Mouse (Mus musculus): ENCODE results near the gene Fry. TPM values are rescaled to one million over a fixed set of nuclear protein-coding genes. Genes with fewer than 3 reads are reported as not detected.

Gene Fry
- polyA plus RNA-seq, 1 experiment from 2014 or later = 2.5 TPM

- Histone ChIP-seq H3K27me3 (no peaks in the 10 kb centered on the region), H3K27ac (replicated peaks) (no peak overlapping the region), H3K36me3 (replicated peaks) (peaks cover 22% of the 10 kb centered on the region), H3K4me1 (replicated peaks) (no peaks in the 10 kb centered on the region), H3K9me3 (replicated peaks) (peaks cover 4% of the 10 kb centered on the region; the same call in 1 of the 2 replicates), H3K9ac (no peak overlapping the region), H3K4me3 (replicated peaks) (no peak overlapping the region), H3K4me2 (no peak overlapping the region)
- no peak for ATAC-seq (ENCODE audit: insufficient read depth)
- WGBS (ENCODE audit: insufficient replicate concordance) = 66% methylated on average over 4 of the region's 4 CpGs
These were observed 335.0 kb downstream of the Fry start for GRCm38 (mm10) chr5:150453490-150453889.

- Histone ChIP-seq H3K4me1 (replicated peaks) (no peaks in the 10 kb centered on the region), H3K27ac (replicated peaks) (no peak overlapping the region), H3K4me3 (replicated peaks) (no peak overlapping the region), H3K27me3 (no peaks in the 10 kb centered on the region), H3K9ac (no peak overlapping the region), H3K9me3 (replicated peaks) (peaks cover 4% of the 10 kb centered on the region; the same call in 1 of the 2 replicates), H3K4me2 (no peak overlapping the region), H3K36me3 (replicated peaks) (peaks cover 19% of the 10 kb centered on the region)
- no peak for ATAC-seq (ENCODE audit: insufficient read depth)
- 76% methylated on average over 17 of the region's 17 CpGs for WGBS (ENCODE audit: insufficient replicate concordance)
These were observed 338.9 kb downstream of the Fry start for GRCm38 (mm10) chr5:150457165-150457903.

GRCm38 (mm10) chr5:150457904-150458739, 339.7 kb downstream of the Fry start:
- ATAC-seq (ENCODE audit: insufficient read depth) = no peak
- Histone ChIP-seq H3K9me3 (replicated peaks) (no peaks in the 10 kb centered on the region; the same call in 1 of the 2 replicates), H3K4me1 (replicated peaks) (no peaks in the 10 kb centered on the region), H3K9ac (no peak overlapping the region), H3K27me3 (no peaks in the 10 kb centered on the region), H3K36me3 (replicated peaks) (peaks cover 14% of the 10 kb centered on the region), H3K27ac (replicated peaks) (no peak overlapping the region), H3K4me3 (replicated peaks) (no peak overlapping the region), H3K4me2 (no peak overlapping the region)
- WGBS (ENCODE audit: insufficient replicate concordance) = 60% methylated on average over 17 of the region's 17 CpGs

- Histone ChIP-seq H3K9ac (no peak overlapping the region), H3K36me3 (replicated peaks) (no peaks in the 10 kb centered on the region; the same call in none of the 2 replicates), H3K4me3 (replicated peaks) (no peak overlapping the region), H3K4me1 (replicated peaks) (no peaks in the 10 kb centered on the region), H3K27ac (replicated peaks) (no peak overlapping the region), H3K4me2 (no peak overlapping the region), H3K27me3 (no peaks in the 10 kb centered on the region), H3K9me3 (replicated peaks) (no peaks in the 10 kb centered on the region)
- 69% methylated on average over 4 of the region's 4 CpGs for WGBS (ENCODE audit: insufficient replicate concordance)
- ATAC-seq (ENCODE audit: insufficient read depth) = no peak
These were observed 341.4 kb downstream of the Fry start for GRCm38 (mm10) chr5:150459801-150460200.

GRCm38 (mm10) chr5:150464721-150465120, 346.3 kb downstream of the Fry start:
- H3K9ac ChIP-seq = no peak overlapping the region
- H3K4me1 ChIP-seq (replicated peaks) = peaks cover 2% of the 10 kb centered on the region
- no peak for ATAC-seq (ENCODE audit: insufficient read depth)
- H3K27me3 ChIP-seq = no peaks in the 10 kb centered on the region
- H3K36me3 ChIP-seq (replicated peaks) = no peaks in the 10 kb centered on the region; the same call in 1 of the 2 replicates
- H3K27ac ChIP-seq (replicated peaks) = no peak overlapping the region
- no peaks in the 10 kb centered on the region for H3K9me3 ChIP-seq (replicated peaks)
- no peak overlapping the region for H3K4me2 ChIP-seq
- no peak overlapping the region for H3K4me3 ChIP-seq (replicated peaks)
- 50% methylated on average over 3 of the region's 3 CpGs for WGBS (ENCODE audit: insufficient replicate concordance)

GRCm38 (mm10) chr5:150465218-150465617, 346.8 kb downstream of the Fry start:
- peaks cover 4% of the 10 kb centered on the region for H3K4me1 ChIP-seq (replicated peaks)
- H3K27me3 ChIP-seq = no peaks in the 10 kb centered on the region
- 45% methylated on average over 6 of the region's 6 CpGs for WGBS (ENCODE audit: insufficient replicate concordance)
- no peak overlapping the region for H3K9ac ChIP-seq
- no peak overlapping the region for H3K4me2 ChIP-seq
- no peaks in the 10 kb centered on the region for H3K36me3 ChIP-seq (replicated peaks)
- H3K27ac ChIP-seq (replicated peaks) = no peak overlapping the region
- H3K4me3 ChIP-seq (replicated peaks) = no peak overlapping the region
- ATAC-seq (ENCODE audit: insufficient read depth) = no peak
- H3K9me3 ChIP-seq (replicated peaks) = no peaks in the 10 kb centered on the region

- no peaks in the 10 kb centered on the region for H3K27me3 ChIP-seq
- H3K9me3 ChIP-seq (replicated peaks) = no peaks in the 10 kb centered on the region
- no peak overlapping the region for H3K27ac ChIP-seq (replicated peaks)
- H3K36me3 ChIP-seq (replicated peaks) = no peaks in the 10 kb centered on the region
- no peak overlapping the region for H3K4me3 ChIP-seq (replicated peaks)
- 50% methylated on average over 12 of the region's 12 CpGs for WGBS (ENCODE audit: insufficient replicate concordance)
- ATAC-seq (ENCODE audit: insufficient read depth) = peak; percentile 58; the same call in 1 of the 2 replicates
- H3K4me1 ChIP-seq (replicated peaks) = peaks cover 4% of the 10 kb centered on the region
- H3K9ac ChIP-seq = no peak overlapping the region
- no peak overlapping the region for H3K4me2 ChIP-seq
These were observed 347.7 kb downstream of the Fry start for GRCm38 (mm10) chr5:150466132-150466531.

GRCm38 (mm10) chr5:150468431-150468830, 350.0 kb downstream of the Fry start:
- WGBS (ENCODE audit: insufficient replicate concordance) = 14% methylated on average over 6 of the region's 6 CpGs
- ATAC-seq (ENCODE audit: insufficient read depth) = peak; percentile 40; the same call in 1 of the 2 replicates
- Histone ChIP-seq H3K27ac (replicated peaks) (no peak overlapping the region; the same call in 1 of the 2 replicates), H3K4me1 (replicated peaks) (peaks cover 4% of the 10 kb centered on the region), H3K9me3 (replicated peaks) (no peaks in the 10 kb centered on the region), H3K36me3 (replicated peaks) (no peaks in the 10 kb centered on the region), H3K9ac (no peak overlapping the region), H3K27me3 (no peaks in the 10 kb centered on the region), H3K4me2 (no peak overlapping the region), H3K4me3 (replicated peaks) (no peak overlapping the region)

GRCm38 (mm10) chr5:150477364-150477763, 358.9 kb downstream of the Fry start:
- H3K27ac ChIP-seq (replicated peaks) = no peak overlapping the region
- H3K4me1 ChIP-seq (replicated peaks) = no peaks in the 10 kb centered on the region
- H3K27me3 ChIP-seq = no peaks in the 10 kb centered on the region
- no peak overlapping the region for H3K9ac ChIP-seq
- no peaks in the 10 kb centered on the region for H3K36me3 ChIP-seq (replicated peaks)
- no peak overlapping the region for H3K4me2 ChIP-seq
- no peaks in the 10 kb centered on the region for H3K9me3 ChIP-seq (replicated peaks)
- 70% methylated on average over 4 of the region's 4 CpGs for WGBS (ENCODE audit: insufficient replicate concordance)
- no peak for ATAC-seq (ENCODE audit: insufficient read depth)
- no peak overlapping the region for H3K4me3 ChIP-seq (replicated peaks)

GRCm38 (mm10) chr5:150478612-150479011, 360.2 kb downstream of the Fry start:
- Histone ChIP-seq H3K9me3 (replicated peaks) (no peaks in the 10 kb centered on the region), H3K4me3 (replicated peaks) (no peak overlapping the region), H3K9ac (no peak overlapping the region), H3K36me3 (replicated peaks) (no peaks in the 10 kb centered on the region), H3K27me3 (no peaks in the 10 kb centered on the region), H3K27ac (replicated peaks) (no peak overlapping the region), H3K4me2 (no peak overlapping the region), H3K4me1 (replicated peaks) (no peaks in the 10 kb centered on the region)
- WGBS (ENCODE audit: insufficient replicate concordance) = 19% methylated on average over 4 of the region's 4 CpGs
- no peak for ATAC-seq (ENCODE audit: insufficient read depth)

- ATAC-seq (ENCODE audit: insufficient read depth) = no peak
- Histone ChIP-seq H3K36me3 (replicated peaks) (no peaks in the 10 kb centered on the region), H3K4me1 (replicated peaks) (no peaks in the 10 kb centered on the region), H3K4me2 (no peak overlapping the region), H3K27ac (replicated peaks) (no peak overlapping the region), H3K4me3 (replicated peaks) (no peak overlapping the region), H3K27me3 (no peaks in the 10 kb centered on the region), H3K9me3 (replicated peaks) (no peaks in the 10 kb centered on the region), H3K9ac (no peak overlapping the region)
- WGBS (ENCODE audit: insufficient replicate concordance) = 46% methylated on average over 3 of the region's 3 CpGs
These were observed 366.8 kb downstream of the Fry start for GRCm38 (mm10) chr5:150485198-150485597.
